Mouse (Mus musculus): ENCODE results near the gene Phlpp1. TPM values are rescaled to one million over a fixed set of nuclear protein-coding genes. Genes with fewer than 3 reads are reported as not detected.

Gene Phlpp1
- total and polyA plus RNA-seq, 3 experiments, result 5.0 to 9.4 TPM; not detected in 1

GRCm38 (mm10) chr1:106191885-106192284 is 20.3 kb downstream of the Phlpp1 start:
- H3K27ac ChIP-seq (ENCODE audit: control insufficient read depth, low read depth, low read length), result no peak overlapping the region
- H3K36me3 ChIP-seq (ENCODE audit: control insufficient read depth in 1 of 2, insufficient read depth in 2 of 2, low read length in 2 of 2), result peaks cover 0 to 4% of the 10 kb centered on the region in 2 experiments; a peak in 3 of 4 replicates
- H3K9ac ChIP-seq (ENCODE audit: control insufficient read depth, low read depth, low read length, poor library complexity, severe bottlenecking), result no peak overlapping the region
- H3K9me3 ChIP-seq (replicated peaks; ENCODE audit: insufficient read depth, low read length), result no peaks in the 10 kb centered on the region
- H3K4me1 ChIP-seq (ENCODE audit: control insufficient read depth in 1 of 2, insufficient read depth in 2 of 2, low read length in 2 of 2), result peaks cover 3 to 10% of the 10 kb centered on the region in 2 experiments; a peak in 3 of 4 replicates
- no peak for TF ChIP-seq NRF1 (IDR thresholded peaks at IDR 0.05; ENCODE audit: insufficient read depth, low read depth, low read length, poor library complexity, severe bottlenecking)
- TF ChIP-seq CTCF (IDR thresholded peaks at IDR 0.05 in 2 of 3, conservative IDR thresholded peaks at IDR 0.05 in 1 of 3; ENCODE audit: control insufficient read depth in 1 of 3, insufficient read depth in 1 of 3, low read depth in 2 of 3, low read length in 3 of 3, poor library complexity in 1 of 3, severe bottlenecking in 1 of 3), result no peak
- no peak for TF ChIP-seq NELFE (IDR thresholded peaks at IDR 0.05; ENCODE audit: low read depth, low read length)
- TF ChIP-seq USF1 (IDR thresholded peaks at IDR 0.05; ENCODE audit: low read depth, low read length), result no peak
- no peak for TF ChIP-seq CHD2 (IDR thresholded peaks at IDR 0.05; ENCODE audit: low read length)
- no peak for TF ChIP-seq EP300 (IDR thresholded peaks at IDR 0.05; ENCODE audit: low read depth in 1 of 2, low read length in 2 of 2)
- no peak for TF ChIP-seq ZNF384 (IDR thresholded peaks at IDR 0.05; ENCODE audit: low read depth, low read length)
- no peak for TF ChIP-seq RAD21 (IDR thresholded peaks at IDR 0.05; ENCODE audit: low read depth, low read length)
- TF ChIP-seq TBP (IDR thresholded peaks at IDR 0.05; ENCODE audit: low read depth, low read length), result no peak
- TF ChIP-seq JUND (IDR thresholded peaks at IDR 0.05; ENCODE audit: low read depth, low read length), result no peak
- TF ChIP-seq MAZ (IDR thresholded peaks at IDR 0.05; ENCODE audit: low read depth, low read length), result no peak
- no peak for TF ChIP-seq POLR2A (IDR thresholded peaks at IDR 0.05; ENCODE audit: control insufficient read depth in 1 of 2, insufficient read depth in 1 of 2, low read depth in 1 of 2, low read length in 2 of 2, poor library complexity in 1 of 2)
- TF ChIP-seq ZMIZ1 (IDR thresholded peaks at IDR 0.05; ENCODE audit: low read depth, low read length), result no peak
- peaks cover 2% of the 10 kb centered on the region; the same call in 1 of the 2 replicates for H3K79me2 ChIP-seq (ENCODE audit: control insufficient read depth, insufficient read depth, low read length, poor library complexity)
- H3K27me3 ChIP-seq (ENCODE audit: control insufficient read depth in 1 of 2, insufficient read depth in 2 of 2, low read length in 2 of 2), result no peaks in the 10 kb centered on the region
- DNase-seq (ENCODE audit: low read depth, low spot score), result no peak
- no peak overlapping the region for H3K4me3 ChIP-seq (ENCODE audit: control insufficient read depth in 1 of 2, insufficient read depth in 1 of 2, low read depth in 2 of 2, low read length in 2 of 2)

GRCm38 (mm10) chr1:106192864-106193470 is 21.4 kb downstream of the Phlpp1 start:
- Histone ChIP-seq H3K4me1 (ENCODE audit: control insufficient read depth in 1 of 2, insufficient read depth in 2 of 2, low read length in 2 of 2) (peaks cover 3% of the 10 kb centered on the region in 2 experiments; a peak in 3 of 4 replicates), H3K27me3 (ENCODE audit: control insufficient read depth in 1 of 2, insufficient read depth in 2 of 2, low read length in 2 of 2) (no peaks in the 10 kb centered on the region), H3K4me3 (ENCODE audit: control insufficient read depth in 1 of 2, insufficient read depth in 1 of 2, low read depth in 2 of 2, low read length in 2 of 2) (no peak overlapping the region), H3K9me3 (replicated peaks; ENCODE audit: insufficient read depth, low read length) (no peaks in the 10 kb centered on the region), H3K79me2 (ENCODE audit: control insufficient read depth, insufficient read depth, low read length, poor library complexity) (peaks cover 2% of the 10 kb centered on the region; the same call in 1 of the 2 replicates), H3K27ac (ENCODE audit: control insufficient read depth, low read depth, low read length) (no peak overlapping the region), H3K9ac (ENCODE audit: control insufficient read depth, low read depth, low read length, poor library complexity, severe bottlenecking) (no peak overlapping the region), H3K36me3 (ENCODE audit: control insufficient read depth in 1 of 2, insufficient read depth in 2 of 2, low read length in 2 of 2) (peaks cover 0 to 4% of the 10 kb centered on the region in 2 experiments; a peak in 3 of 4 replicates)
- TF ChIP-seq SMC3 (IDR thresholded peaks at IDR 0.05; ENCODE audit: low read depth, low read length) (no peak), ZC3H11A (IDR thresholded peaks at IDR 0.05; ENCODE audit: low read depth, low read length) (no peak), POLR2AphosphoS5 (IDR thresholded peaks at IDR 0.05; ENCODE audit: borderline replicate concordance, low read depth, low read length) (no peak), POLR2A (IDR thresholded peaks at IDR 0.05; ENCODE audit: control insufficient read depth in 1 of 2, insufficient read depth in 1 of 2, low read depth in 1 of 2, low read length in 2 of 2, poor library complexity in 1 of 2) (no peak)
- DNase-seq (ENCODE audit: low read depth, low spot score), result no peak

Data from MEL (cell line).